Mouse (Mus musculus) embryonic facial prominence, embryonic 11.5 days (tissue): ENCODE measurements around the gene Mcub. TPM values are rescaled to one million over a fixed set of nuclear protein-coding genes. Genes with fewer than 3 reads are reported as not detected.

Experiments
- ATAC-seq: fragments of 200-750 bp; cut with Nextera tagmentation; replicated peaks from 2 replicates; pipeline ENCODE4 v1.8.0; 2017; ENCODE audit warnings: low read depth; ENCODE audit not compliant: insufficient number of reproducible peaks, low FRiP score, low TSS enrichment
- DNase-seq: peaks from one replicate; pipeline ENCODE4 v3.0.0-alpha.2; 2015; ENCODE audit warnings: low spot score
- H3K27ac ChIP-seq: fragments of 300-500 bp; sonication (generic); replicated peaks from 2 replicates; pipeline ENCODE4 v1.5.1; 2014; ENCODE audit warnings: mild to moderate bottlenecking, low read depth, low read length, control low read depth
- H3K27me3 ChIP-seq: fragments of 300-500 bp; sonication (generic); 2 replicates; pipeline ENCODE4 v1.6.1; 2014; ENCODE audit warnings: mild to moderate bottlenecking, low read length, moderate library complexity, mixed read lengths; ENCODE audit not compliant: control insufficient read depth, insufficient read depth
- H3K36me3 ChIP-seq: fragments of 300-500 bp; sonication (generic); replicated peaks from 2 replicates; pipeline ENCODE4 v1.6.1; 2014; ENCODE audit warnings: low read depth, mild to moderate bottlenecking, low read length, moderate library complexity, mixed read lengths; ENCODE audit not compliant: control insufficient read depth, insufficient read depth
- H3K4me1 ChIP-seq: fragments of 300-500 bp; sonication (generic); 2 replicates; pipeline ENCODE4 v1.6.1; 2014; ENCODE audit warnings: low read length, mixed read lengths; ENCODE audit not compliant: control insufficient read depth, insufficient read depth
- H3K4me2 ChIP-seq: fragments of 300-500 bp; sonication (generic); 2 replicates; pipeline ENCODE4 v1.6.1; 2014; ENCODE audit warnings: low read depth, mild to moderate bottlenecking, control low read depth, low read length, moderate library complexity
- H3K4me3 ChIP-seq: fragments of 300-500 bp; sonication (generic); 2 replicates; pipeline ENCODE4 v1.5.1; 2014; ENCODE audit warnings: low read depth, low read length, control low read depth
- H3K9ac ChIP-seq: fragments of 300-500 bp; sonication (generic); replicated peaks from 2 replicates; pipeline ENCODE4 v1.6.1; 2014; ENCODE audit warnings: mild to moderate bottlenecking, control low read depth, low read length
- H3K9me3 ChIP-seq: fragments of 300-500 bp; sonication (generic); replicated peaks from 2 replicates; pipeline ENCODE4 v1.6.1; 2016; ENCODE audit warnings: mild to moderate bottlenecking, low read length, inconsistent platforms, mixed read lengths; ENCODE audit not compliant: control insufficient read depth
- WGBS: fragments of 180-500 bp; shearing (Covaris S2); extraction: QIAGEN DNeasy Blood & Tissue Kit; methylation state at CpG from one replicate; pipeline ENCODE4 v1.1.7; 2014; 5-methylcytosine and 5-hydroxymethylcytosine counted together
- polyA plus RNA-seq: library from polyadenylated mRNA; unstranded; fragments of >200 nt; fragmentation: Nextera tagmentation; extraction: Ambion mirVana; gene quantifications from 2 replicates; pipeline ENCODE4 v1.2.1, GENCODE M21; 2014

Mcub gene
- polyA plus RNA-seq, 1 experiment from 2014 or later: 1.6 TPM

DNA sequence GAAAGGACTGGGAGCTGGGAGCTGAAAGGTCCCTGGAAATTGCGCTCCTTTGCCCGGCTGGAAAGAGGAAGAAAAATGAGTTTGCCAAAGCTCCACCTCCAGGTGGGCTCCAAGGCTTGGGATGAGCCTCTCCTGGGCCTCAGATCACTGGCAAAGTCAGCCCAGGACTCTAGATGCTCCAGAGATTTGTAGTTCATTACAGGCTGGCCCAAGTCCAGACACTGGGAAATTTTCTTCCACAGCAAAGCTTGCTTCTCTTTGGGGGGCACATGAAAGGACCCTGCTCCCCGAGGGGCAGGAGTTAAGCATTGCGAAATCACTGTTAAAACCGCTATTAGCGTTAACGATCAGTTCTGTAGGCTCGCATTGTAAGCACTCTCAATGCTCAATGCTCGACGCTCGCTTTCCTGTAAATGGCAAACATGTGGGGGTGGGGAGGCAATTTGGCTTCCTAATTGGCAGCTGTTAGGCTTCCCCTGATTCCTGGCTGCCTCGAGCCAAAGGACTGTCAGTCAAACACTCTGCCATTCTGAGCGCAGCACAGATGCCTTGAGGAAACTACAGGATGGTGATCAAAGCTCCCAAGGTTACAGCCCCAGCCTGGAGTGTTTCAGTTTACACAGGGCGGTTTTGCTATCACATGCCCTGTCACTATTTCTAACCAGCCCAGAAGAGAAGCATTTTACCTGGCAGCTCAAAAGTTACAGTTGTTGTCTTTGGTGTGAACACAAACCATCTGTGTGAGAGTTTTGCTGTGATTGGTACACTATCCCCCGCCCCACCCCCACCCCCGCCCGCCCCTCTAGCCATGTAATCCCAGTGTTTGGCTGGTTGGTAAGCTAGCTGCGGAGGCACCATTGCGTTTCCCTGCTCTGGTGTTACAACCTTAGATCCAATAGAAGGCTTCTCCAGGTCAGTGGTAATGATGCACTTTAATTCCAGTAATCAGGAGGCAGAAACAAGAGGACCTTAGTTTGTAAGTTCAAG lies 816 bp upstream of the Mcub start:
- peaks cover 5% of the 10 kb centered on the region; the same call in 1 of the 2 replicates for H3K4me1 ChIP-seq
- peak; percentile 78 for DNase-seq
- H3K9ac ChIP-seq: peak overlapping the region; percentile 28; the same call in 1 of the 2 replicates
- no peak overlapping the region for H3K27ac ChIP-seq
- no peaks in the 10 kb centered on the region for H3K36me3 ChIP-seq
- peak overlapping the region; percentile 100 for H3K4me2 ChIP-seq
- H3K4me3 ChIP-seq: peak overlapping the region; percentile 54
- H3K27me3 ChIP-seq: peaks cover 14% of the 10 kb centered on the region
- H3K9me3 ChIP-seq: no peaks in the 10 kb centered on the region
- WGBS: 10% methylated on average over 19 of the region's 19 CpGs
- peak; percentile 69 for ATAC-seq

GRCm38 (mm10) chr3:129969031-129969430 lies 975 bp downstream of the Mcub start:
- no peak for DNase-seq
- Histone ChIP-seq H3K9me3 (no peaks in the 10 kb centered on the region), H3K36me3 (no peaks in the 10 kb centered on the region), H3K27ac (no peak overlapping the region), H3K4me3 (peak overlapping the region; percentile 54), H3K27me3 (peaks cover 14% of the 10 kb centered on the region), H3K4me1 (peaks cover 5% of the 10 kb centered on the region; the same call in 1 of the 2 replicates), H3K4me2 (peak overlapping the region; percentile 100), H3K9ac (no peak overlapping the region)
- 31% methylated on average over 10 of the region's 10 CpGs for WGBS
- ATAC-seq: no peak

GRCm38 (mm10) chr3:129967874-129968273 lies 2.1 kb downstream of the Mcub start:
- ATAC-seq (no peak), DNase-seq (no peak)
- WGBS: 85% methylated on average over 9 of the region's 9 CpGs
- no peak overlapping the region for H3K27ac ChIP-seq
- no peak overlapping the region for H3K4me2 ChIP-seq
- H3K27me3 ChIP-seq: peaks cover 14% of the 10 kb centered on the region
- no peaks in the 10 kb centered on the region for H3K36me3 ChIP-seq
- no peak overlapping the region for H3K4me3 ChIP-seq
- no peak overlapping the region for H3K9ac ChIP-seq
- peaks cover 5% of the 10 kb centered on the region; the same call in 1 of the 2 replicates for H3K4me1 ChIP-seq
- no peaks in the 10 kb centered on the region for H3K9me3 ChIP-seq

- no peaks in the 10 kb centered on the region for H3K4me1 ChIP-seq
- no peaks in the 10 kb centered on the region for H3K36me3 ChIP-seq
- no peak for ATAC-seq
- DNase-seq: no peak
- 94% methylated on average over 8 of the region's 8 CpGs for WGBS
- no peak overlapping the region for H3K4me3 ChIP-seq
- no peak overlapping the region for H3K4me2 ChIP-seq
- peaks cover 12% of the 10 kb centered on the region for H3K27me3 ChIP-seq
- no peak overlapping the region for H3K27ac ChIP-seq
- no peaks in the 10 kb centered on the region for H3K9me3 ChIP-seq
- no peak overlapping the region for H3K9ac ChIP-seq
Measured at GRCm38 (mm10) chr3:129964681-129965080, 5.3 kb downstream of the Mcub start.

GRCm38 (mm10) chr3:129962533-129962932 lies 7.5 kb downstream of the Mcub start:
- no peak overlapping the region for H3K9ac ChIP-seq
- no peaks in the 10 kb centered on the region for H3K9me3 ChIP-seq
- H3K27me3 ChIP-seq: no peaks in the 10 kb centered on the region
- WGBS: 78% methylated on average over 8 of the region's 8 CpGs
- no peak overlapping the region for H3K4me3 ChIP-seq
- no peak overlapping the region for H3K4me2 ChIP-seq
- ATAC-seq (no peak), DNase-seq (no peak)
- no peaks in the 10 kb centered on the region for H3K4me1 ChIP-seq
- no peak overlapping the region for H3K27ac ChIP-seq
- no peaks in the 10 kb centered on the region for H3K36me3 ChIP-seq

DNA sequence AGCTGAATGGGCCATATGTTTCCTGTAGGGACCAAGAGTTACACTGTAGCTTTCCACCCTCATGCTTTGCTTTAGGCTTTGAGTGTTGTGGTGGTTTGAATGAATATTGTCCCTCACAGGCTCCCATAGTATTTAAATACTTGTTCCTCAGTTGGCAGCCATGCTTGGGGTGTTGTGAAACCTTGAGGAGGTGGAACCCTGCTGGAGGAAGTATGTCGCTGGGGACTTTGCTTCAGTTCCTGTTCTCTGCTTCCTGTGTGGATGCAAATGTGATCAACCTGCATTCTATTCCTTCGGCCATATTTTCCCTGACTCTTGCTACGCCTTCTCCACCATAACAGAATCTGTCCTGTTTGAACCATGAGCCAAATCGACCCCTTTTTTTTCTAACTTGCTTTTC lies 16.7 kb downstream of the Mcub start:
- Histone ChIP-seq H3K9me3 (no peaks in the 10 kb centered on the region), H3K4me2 (no peak overlapping the region), H3K27me3 (no peaks in the 10 kb centered on the region), H3K4me1 (no peaks in the 10 kb centered on the region), H3K27ac (no peak overlapping the region), H3K4me3 (no peak overlapping the region), H3K9ac (no peak overlapping the region), H3K36me3 (no peaks in the 10 kb centered on the region)
- 87% methylated on average over 4 of the region's 4 CpGs for WGBS
- ATAC-seq (no peak), DNase-seq (no peak)

GRCm38 (mm10) chr3:129949158-129949773 lies 20.7 kb downstream of the Mcub start:
- DNase-seq (no peak), ATAC-seq (no peak)
- no peak overlapping the region for H3K4me2 ChIP-seq
- H3K4me3 ChIP-seq: no peak overlapping the region
- H3K4me1 ChIP-seq: no peaks in the 10 kb centered on the region
- no peak overlapping the region for H3K27ac ChIP-seq
- no peaks in the 10 kb centered on the region for H3K9me3 ChIP-seq
- no peaks in the 10 kb centered on the region for H3K27me3 ChIP-seq
- H3K36me3 ChIP-seq: no peaks in the 10 kb centered on the region
- H3K9ac ChIP-seq: no peak overlapping the region
- 83% methylated on average over 5 of the region's 5 CpGs for WGBS

- Histone ChIP-seq H3K27me3 (no peaks in the 10 kb centered on the region), H3K4me1 (no peaks in the 10 kb centered on the region), H3K4me3 (no peak overlapping the region), H3K9me3 (no peaks in the 10 kb centered on the region), H3K36me3 (no peaks in the 10 kb centered on the region), H3K27ac (no peak overlapping the region), H3K4me2 (no peak overlapping the region), H3K9ac (no peak overlapping the region)
- WGBS: 86% methylated on average over 5 of the region's 5 CpGs
- ATAC-seq: no peak
- DNase-seq: no peak
Measured at GRCm38 (mm10) chr3:129948359-129948758, 21.6 kb downstream of the Mcub start.
